ENCODE assay signal across 11 mouse cellular contexts in the genomic region with DNA sequence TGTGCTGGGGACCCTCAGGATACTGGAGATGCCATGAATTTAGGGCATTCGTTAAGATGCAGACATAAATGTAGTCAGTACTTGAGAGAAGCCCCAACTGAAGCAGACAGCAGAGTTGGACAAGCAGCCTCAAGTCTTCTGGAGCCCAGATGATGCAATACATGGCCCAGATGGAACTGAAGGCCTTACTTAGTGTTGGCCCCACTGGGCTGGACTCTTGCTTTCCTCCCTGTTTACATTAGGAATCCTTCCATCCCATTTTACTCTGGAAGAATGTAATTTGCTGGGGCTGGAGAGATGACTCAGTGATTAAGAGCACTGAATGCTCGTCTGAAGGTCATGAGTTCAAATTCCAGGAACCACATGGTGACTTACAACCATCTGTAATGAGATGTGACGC.
"Had no signal": no experiment of that assay in that cellular context is flagged by ENCODE, and none has a peak within 500 bp of the region (broad histone marks: within the 10 kb centered on the region; RNA-seq: fewer than 3 reads in every experiment).

No protein-coding gene starts in this region.

- DNase-seq: kidney, adult 11 months; kidney, adult 9 months; kidney, postnatal 36 days; liver, embryonic 13.5 days; liver, postnatal 0 days; lung, postnatal 36 days; midbrain, embryonic 14.5 days; thymus, postnatal 4 days had no signal

- H3K36me3 ChIP-seq: limb, embryonic 10.5 days; neural tube, embryonic 12.5 days had no signal

- H3K4me3 ChIP-seq: limb, embryonic 10.5 days; liver, embryonic 13.5 days; midbrain, embryonic 10.5 days; neural tube, embryonic 12.5 days had no signal

- H3K27me3 ChIP-seq: liver, embryonic 13.5 days; neural tube, embryonic 12.5 days had no signal
